Mouse (Mus musculus): Measurements from ENCODE around the gene Rnf220. TPM values are rescaled to one million over a fixed set of nuclear protein-coding genes. Genes with fewer than 3 reads are reported as not detected.

Rnf220 gene
- polyA plus RNA-seq, 1 experiment from 2014 or later, result 140 TPM

DNA sequence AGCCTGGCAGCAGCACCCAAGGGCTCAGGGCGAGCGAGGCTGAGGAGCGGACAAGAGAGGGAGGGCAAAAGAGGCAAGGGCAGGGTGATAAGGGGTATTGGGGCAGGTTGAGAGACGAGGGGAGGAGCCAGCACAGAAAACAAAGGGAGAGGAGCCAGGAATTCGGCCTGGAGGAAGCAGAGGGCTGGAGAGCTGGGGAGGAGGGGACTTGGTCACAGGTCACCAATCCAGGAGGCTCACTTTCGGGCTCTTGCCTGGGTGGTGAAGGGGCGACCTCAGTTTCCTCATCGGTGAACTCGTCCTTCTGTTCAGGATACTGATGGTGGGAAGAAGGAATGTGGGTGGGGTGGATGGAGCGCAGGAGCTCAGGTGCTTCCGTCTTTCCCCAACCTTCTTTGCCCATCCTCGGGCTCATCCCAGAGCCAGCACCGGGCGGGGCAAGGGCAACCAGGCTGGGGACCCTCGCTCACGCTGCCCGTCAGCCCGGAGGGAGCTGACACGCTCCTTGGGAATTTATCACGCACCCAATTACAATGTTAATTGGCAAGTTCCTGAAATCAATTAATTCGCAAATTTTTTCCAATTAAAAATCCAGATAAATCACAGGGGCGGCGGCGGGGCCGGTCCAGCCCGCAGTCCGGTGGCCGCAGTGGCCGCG lies 193.1 kb downstream of the Rnf220 start:
- no peaks in the 10 kb centered on the region for H3K36me3 ChIP-seq (replicated peaks)
- peaks cover 21% of the 10 kb centered on the region for H3K4me1 ChIP-seq
- no peak; the same call in 1 of the 2 replicates for ATAC-seq (replicated peaks)
- peak overlapping the region; percentile 40; the same call in 1 of the 2 replicates for H3K9ac ChIP-seq
- peak overlapping the region; percentile 40 for H3K4me3 ChIP-seq
- H3K27me3 ChIP-seq (replicated peaks), result peaks cover 51% of the 10 kb centered on the region
- 14% methylated on average over 30 of the region's 30 CpGs for WGBS
- H3K4me2 ChIP-seq, result peak overlapping the region; percentile 67
- H3K9me3 ChIP-seq, result no peaks in the 10 kb centered on the region
- H3K27ac ChIP-seq, result no peak overlapping the region

DNA sequence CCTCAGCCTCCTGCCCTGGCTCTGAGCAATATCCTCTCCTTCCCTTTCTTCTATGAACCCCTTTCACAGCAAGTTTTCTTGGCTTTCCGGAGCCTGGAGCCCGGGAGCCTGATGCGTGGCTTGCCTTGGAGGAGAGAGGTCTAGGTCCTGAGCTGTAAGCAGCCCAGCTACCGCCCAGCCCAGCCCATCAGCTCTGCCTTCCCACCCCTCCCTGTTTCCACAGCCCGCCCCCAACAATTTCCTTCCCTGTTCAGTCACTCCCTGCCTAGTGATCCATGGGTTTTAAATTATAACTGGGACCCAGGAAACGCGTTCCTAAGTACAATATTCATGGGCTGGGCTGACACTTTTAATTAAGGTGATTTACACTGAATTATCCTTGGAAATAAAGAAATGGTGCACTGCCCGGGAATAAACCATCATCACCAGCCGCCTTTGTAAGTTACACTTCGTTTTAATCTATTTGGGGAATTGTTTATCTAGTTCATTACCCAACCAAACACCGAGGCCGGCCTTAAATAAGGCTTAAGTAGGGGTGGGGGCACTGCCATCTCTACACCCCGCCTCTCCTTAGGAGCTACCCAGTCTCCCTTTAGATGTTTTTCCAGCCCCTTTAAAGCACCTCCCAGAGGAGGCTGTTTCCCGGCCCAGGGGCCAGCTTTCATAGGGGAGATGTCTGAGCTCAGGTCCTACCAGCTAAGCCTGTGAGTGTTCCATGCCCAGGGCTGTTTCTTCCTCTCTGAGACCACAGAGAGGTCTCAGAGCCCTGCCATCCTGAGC lies 194.6 kb downstream of the Rnf220 start:
- no peak for ATAC-seq (replicated peaks)
- H3K4me1 ChIP-seq, result peaks cover 21% of the 10 kb centered on the region
- no peaks in the 10 kb centered on the region for H3K36me3 ChIP-seq (replicated peaks)
- WGBS, result 38% methylated on average over 14 of the region's 14 CpGs
- H3K9me3 ChIP-seq, result no peaks in the 10 kb centered on the region
- no peak overlapping the region for H3K4me3 ChIP-seq
- no peak overlapping the region for H3K27ac ChIP-seq
- H3K27me3 ChIP-seq (replicated peaks), result peaks cover 54% of the 10 kb centered on the region
- H3K9ac ChIP-seq, result no peak overlapping the region
- H3K4me2 ChIP-seq, result no peak overlapping the region

DNA sequence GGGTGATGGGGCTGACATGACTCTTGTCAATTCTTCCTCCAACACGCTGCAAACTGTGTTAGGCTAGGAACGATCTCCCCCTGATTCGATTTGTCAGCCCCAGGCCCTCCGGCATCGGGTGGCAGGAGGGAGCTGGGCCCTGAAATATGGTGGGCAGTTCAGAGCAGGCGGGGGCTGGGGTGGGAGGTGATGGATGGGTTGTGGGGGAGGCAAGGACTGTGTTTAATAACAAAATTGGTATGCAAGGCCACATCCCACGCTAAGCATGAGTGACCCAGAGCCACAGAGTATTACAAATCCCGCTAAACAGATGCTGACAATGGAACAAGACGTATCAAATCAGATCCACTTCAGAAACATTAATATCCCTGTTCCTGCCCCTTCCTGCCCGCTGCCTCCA lies 196.9 kb downstream of the Rnf220 start:
- no peak overlapping the region for H3K27ac ChIP-seq
- H3K4me3 ChIP-seq, result no peak overlapping the region
- ATAC-seq (replicated peaks), result no peak
- H3K9me3 ChIP-seq, result no peaks in the 10 kb centered on the region
- H3K4me1 ChIP-seq, result peaks cover 25% of the 10 kb centered on the region
- H3K27me3 ChIP-seq (replicated peaks), result peaks cover 44% of the 10 kb centered on the region
- H3K36me3 ChIP-seq (replicated peaks), result no peaks in the 10 kb centered on the region
- no peak overlapping the region for H3K9ac ChIP-seq
- H3K4me2 ChIP-seq, result no peak overlapping the region
- WGBS, result 65% methylated on average over 10 of the region's 10 CpGs

DNA sequence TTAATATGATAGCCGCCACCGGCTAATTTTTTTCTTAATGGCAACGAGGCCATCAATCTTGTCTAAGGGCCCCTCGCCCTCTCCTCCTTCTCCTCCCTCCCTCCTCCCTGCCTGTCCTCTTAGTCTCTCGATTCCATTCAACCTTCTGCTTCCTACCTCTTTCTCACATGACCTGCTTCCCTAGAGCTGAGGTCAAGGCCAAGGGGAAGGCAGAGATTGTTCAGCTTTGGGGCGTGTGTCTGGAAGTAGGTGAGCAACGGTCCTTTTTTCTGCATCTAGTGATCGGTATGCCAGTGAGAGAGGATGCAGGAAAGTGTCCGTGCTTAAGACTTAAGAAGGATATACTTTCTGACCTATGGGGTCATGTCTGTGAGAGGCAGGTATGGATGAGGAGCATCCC lies 199.0 kb downstream of the Rnf220 start:
- Histone ChIP-seq H3K27me3 (replicated peaks) (peaks cover 26% of the 10 kb centered on the region), H3K4me3 (no peak overlapping the region), H3K36me3 (replicated peaks) (no peaks in the 10 kb centered on the region), H3K4me1 (peaks cover 13% of the 10 kb centered on the region), H3K27ac (no peak overlapping the region), H3K9ac (no peak overlapping the region), H3K4me2 (no peak overlapping the region), H3K9me3 (no peaks in the 10 kb centered on the region)
- ATAC-seq (replicated peaks), result no peak
- 80% methylated on average over 9 of the region's 9 CpGs for WGBS

DNA sequence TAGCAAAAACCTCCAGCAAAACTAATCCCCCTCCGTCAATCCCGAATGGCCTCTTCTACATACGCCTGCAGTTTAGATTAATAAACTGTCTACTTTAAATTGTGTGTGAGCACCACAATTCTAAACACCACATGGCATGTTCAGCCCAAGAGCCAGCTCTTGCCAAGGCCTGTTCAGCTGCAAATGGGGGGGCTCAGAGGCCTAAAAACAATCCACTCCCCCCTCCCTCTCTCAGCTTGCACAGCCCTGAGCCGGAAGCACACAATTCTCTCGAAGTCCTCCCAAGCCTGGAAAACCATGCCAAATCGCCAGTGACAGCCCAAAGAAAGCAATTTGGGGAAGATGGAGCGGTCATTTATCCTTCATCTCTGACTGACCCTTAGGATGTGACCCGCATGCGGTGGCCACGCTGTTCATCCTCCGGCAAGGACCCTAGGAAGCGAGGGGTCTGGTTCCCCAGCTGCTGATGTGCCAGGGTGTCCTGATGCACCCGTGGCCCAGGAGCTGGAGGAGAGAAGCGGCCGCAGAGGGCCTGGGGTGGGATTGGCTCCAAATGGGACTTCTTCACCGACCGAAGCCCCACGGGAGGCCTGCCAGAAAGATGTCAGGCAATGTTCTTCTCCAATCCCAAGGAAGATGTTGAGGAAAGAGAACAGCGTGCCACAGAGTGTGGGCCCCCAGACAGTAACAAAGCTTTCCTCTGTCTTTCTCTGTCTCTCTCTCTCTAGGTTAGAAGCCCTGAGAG lies 199.8 kb downstream of the Rnf220 start:
- Histone ChIP-seq H3K9ac (no peak overlapping the region), H3K36me3 (replicated peaks) (no peaks in the 10 kb centered on the region), H3K27me3 (replicated peaks) (peaks cover 18% of the 10 kb centered on the region), H3K27ac (no peak overlapping the region), H3K4me2 (no peak overlapping the region), H3K4me3 (no peak overlapping the region), H3K4me1 (peaks cover 7% of the 10 kb centered on the region; the same call in 1 of the 2 replicates), H3K9me3 (no peaks in the 10 kb centered on the region)
- WGBS, result 59% methylated on average over 19 of the region's 19 CpGs
- ATAC-seq (replicated peaks), result no peak

DNA sequence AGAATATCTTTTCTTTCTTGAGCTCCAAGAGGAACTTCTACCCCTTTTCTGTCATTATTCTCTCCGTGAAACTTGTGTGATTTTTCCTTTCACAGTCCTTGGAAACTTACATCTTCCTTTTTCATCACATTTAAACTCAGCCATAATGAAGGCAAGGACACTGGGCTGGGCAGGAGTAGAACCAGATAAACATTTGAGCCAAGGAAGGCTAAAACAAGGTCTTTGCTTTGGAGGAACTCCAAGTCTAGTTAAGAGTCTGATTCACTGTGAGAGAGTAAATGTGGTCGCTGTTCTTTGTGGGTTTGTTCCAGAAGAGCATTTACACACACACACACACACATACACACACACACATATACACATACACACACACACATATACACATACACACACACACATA lies 205.2 kb downstream of the Rnf220 start:
- H3K27ac ChIP-seq, result no peak overlapping the region
- no peak overlapping the region for H3K4me3 ChIP-seq
- H3K4me1 ChIP-seq, result peaks cover 28% of the 10 kb centered on the region
- WGBS, result 87% methylated on average over 2 of the region's 2 CpGs
- H3K36me3 ChIP-seq (replicated peaks), result no peaks in the 10 kb centered on the region
- H3K9me3 ChIP-seq, result no peaks in the 10 kb centered on the region
- no peaks in the 10 kb centered on the region for H3K27me3 ChIP-seq (replicated peaks)
- no peak overlapping the region for H3K4me2 ChIP-seq
- ATAC-seq (replicated peaks), result no peak
- no peak overlapping the region for H3K9ac ChIP-seq

DNA sequence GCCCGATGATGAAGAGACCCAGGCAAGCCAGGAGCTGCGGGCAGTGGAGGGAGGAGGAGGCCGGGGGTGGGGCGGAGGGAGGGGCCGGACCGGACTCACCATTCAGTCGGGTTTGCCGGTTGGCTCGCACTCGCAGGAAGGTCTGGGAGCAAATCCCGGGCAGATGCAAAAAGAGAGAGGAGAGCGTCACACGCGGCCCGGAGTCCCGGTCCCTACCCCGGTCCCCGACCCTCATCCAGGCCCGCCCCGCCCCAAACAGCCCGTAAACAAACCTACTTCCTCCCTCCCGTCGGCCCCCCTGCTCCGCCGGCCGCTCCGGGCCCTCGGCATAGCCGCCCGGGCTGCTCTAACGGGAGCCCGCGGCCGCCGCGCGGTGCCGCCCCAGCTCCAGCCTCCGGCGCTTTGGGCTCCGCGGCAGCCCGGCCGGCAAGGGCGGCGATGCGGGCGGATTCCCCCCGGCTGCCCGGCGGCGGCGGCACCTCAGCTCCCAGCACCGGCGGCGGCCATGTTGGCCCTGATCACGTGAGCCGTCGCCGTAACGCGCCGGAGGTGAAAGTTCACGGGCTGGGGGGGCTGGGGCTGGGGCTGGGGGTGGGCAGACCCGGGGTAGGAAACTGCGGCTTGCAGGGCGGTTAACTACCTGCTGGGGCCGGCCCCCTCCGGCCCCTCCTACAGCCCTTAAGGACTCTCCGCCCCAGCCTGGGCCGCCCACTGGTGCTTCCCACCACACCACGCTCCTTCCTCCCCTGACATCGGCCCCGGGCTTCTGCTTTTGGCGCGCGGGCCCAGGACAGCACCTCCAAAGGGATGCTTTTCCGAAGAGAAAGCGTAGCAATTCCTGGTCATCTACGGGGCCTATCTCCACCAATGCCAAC lies 207.7 kb downstream of the Rnf220 start:
- Histone ChIP-seq H3K4me3 (peak overlapping the region; percentile 80), H3K27ac (peak overlapping the region; percentile 88), H3K9me3 (no peaks in the 10 kb centered on the region), H3K4me2 (peak overlapping the region; percentile 66), H3K9ac (peak overlapping the region; percentile 70), H3K4me1 (peaks cover 52% of the 10 kb centered on the region), H3K27me3 (replicated peaks) (no peaks in the 10 kb centered on the region), H3K36me3 (replicated peaks) (peaks cover 8% of the 10 kb centered on the region)
- ATAC-seq (replicated peaks), result peak; percentile 84
- under 1% methylated on average over 72 of the region's 80 CpGs for WGBS

DNA sequence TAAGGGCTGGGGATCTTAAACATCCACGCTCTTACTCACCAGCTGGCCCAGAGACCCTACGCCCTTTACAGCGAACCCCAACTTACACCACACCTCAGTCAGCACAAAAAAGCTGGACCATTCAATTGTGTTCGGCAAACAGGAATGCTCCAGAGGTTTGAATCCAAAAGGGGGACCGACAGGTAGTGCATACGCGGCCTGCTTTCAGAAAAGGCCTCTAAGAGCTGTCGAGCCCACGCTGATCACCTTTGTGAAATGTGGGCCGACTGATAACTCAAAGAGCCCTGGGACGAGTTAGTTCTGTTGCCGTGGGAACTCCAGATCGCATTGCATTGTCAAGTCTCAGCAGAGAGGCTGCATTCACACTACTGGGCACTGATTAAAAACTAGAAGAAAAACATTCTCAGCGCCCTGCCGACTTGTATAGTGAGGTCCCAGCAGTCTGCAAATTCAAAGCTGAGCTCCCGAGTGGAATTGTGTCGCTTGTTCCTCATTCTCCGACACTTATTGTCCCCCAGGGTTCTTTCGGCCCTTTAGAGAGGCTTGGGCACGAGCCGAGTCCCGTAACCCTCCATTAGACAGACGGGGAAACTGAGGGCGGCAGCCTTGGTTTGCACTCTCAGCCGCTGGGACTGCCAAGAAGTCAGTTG lies 208.4 kb downstream of the Rnf220 start:
- no peaks in the 10 kb centered on the region for H3K9me3 ChIP-seq
- peaks cover 60% of the 10 kb centered on the region for H3K4me1 ChIP-seq
- ATAC-seq (replicated peaks), result peak; percentile 16
- peak overlapping the region; percentile 80 for H3K4me3 ChIP-seq
- peak overlapping the region; percentile 88 for H3K27ac ChIP-seq
- peak overlapping the region; percentile 66 for H3K4me2 ChIP-seq
- peak overlapping the region; percentile 70 for H3K9ac ChIP-seq
- WGBS, result 18% methylated on average over 25 of the region's 25 CpGs
- peaks cover 8% of the 10 kb centered on the region for H3K36me3 ChIP-seq (replicated peaks)
- H3K27me3 ChIP-seq (replicated peaks), result no peaks in the 10 kb centered on the region

DNA sequence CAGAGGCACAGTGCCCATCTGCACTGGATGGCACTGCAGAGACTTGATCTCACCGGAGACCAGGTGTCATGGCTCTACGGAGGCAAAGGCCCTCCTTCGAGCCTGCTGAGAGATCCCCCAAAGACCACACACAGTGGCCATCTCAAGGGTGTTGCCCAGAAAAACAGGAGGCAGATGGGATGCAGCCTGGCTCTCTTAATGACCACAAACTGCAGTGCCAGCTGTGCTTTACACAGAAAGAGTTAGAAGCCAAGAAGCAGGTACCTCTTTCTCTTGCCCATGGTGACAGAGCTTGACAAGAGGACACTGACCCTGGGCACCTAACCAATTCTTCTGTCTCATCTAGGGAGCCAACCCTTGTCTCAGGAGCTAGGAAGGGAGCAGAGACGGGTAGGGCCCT lies 212.5 kb downstream of the Rnf220 start:
- H3K9me3 ChIP-seq, result no peaks in the 10 kb centered on the region
- H3K4me3 ChIP-seq, result no peak overlapping the region
- no peak for ATAC-seq (replicated peaks)
- peak overlapping the region; percentile 64 for H3K27ac ChIP-seq
- 0 out of 2 replicates have a peak, but pooled peaks cover 3% of the 10 kb centered on the region for H3K27me3 ChIP-seq (replicated peaks)
- peaks cover 73% of the 10 kb centered on the region for H3K4me1 ChIP-seq
- H3K36me3 ChIP-seq (replicated peaks), result peaks cover 8% of the 10 kb centered on the region
- WGBS, result 25% methylated on average over 4 of the region's 4 CpGs
- H3K4me2 ChIP-seq, result no peak overlapping the region
- H3K9ac ChIP-seq, result peak overlapping the region; percentile 4; the same call in 1 of the 2 replicates

DNA sequence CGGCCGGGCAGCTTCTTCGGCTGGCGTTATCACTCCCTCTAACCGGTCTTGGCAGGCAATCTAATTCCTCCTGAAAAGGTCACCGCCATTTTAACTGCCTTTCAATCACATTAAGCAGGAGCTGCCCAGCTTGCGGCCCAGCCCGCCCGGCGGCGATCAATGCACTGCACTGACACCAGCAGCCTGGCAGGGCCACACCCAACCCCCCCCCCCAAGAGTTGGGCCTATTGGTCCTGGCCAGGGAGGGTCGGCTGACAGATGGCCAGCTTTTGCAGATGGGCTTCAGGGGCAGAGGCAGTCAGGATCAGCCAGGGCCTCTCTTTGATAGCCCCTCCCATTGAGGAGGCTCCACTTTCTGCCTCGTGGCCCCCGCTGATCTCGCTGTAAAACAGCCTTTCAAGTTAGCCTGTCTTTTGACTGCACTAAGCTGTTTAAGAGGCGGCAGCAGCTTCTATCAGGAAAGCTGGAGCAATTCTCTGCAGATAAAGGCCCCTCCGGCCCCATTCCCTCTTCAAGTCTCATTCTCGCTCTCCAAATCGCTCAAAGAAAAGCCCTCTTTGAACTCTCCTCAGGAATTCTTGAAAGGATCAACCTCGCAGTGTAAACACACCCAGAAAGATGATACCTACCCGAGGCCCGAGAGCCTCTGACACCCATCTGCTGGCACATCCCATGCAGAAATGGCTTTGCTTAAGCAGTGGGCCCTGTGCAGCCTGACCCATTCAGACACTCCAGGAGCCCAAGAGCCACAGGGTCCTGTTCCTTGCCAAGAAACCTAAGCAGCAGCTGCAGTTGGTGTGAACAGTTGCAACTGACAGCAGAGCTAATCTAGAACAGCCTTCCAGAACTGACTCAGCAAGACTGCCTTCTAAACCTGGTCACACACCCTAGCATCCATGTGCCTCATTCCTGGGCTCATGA lies 213.3 kb downstream of the Rnf220 start:
- H3K27me3 ChIP-seq (replicated peaks), result 0 out of 2 replicates have a peak, but pooled peaks cover 3% of the 10 kb centered on the region
- H3K4me3 ChIP-seq, result no peak overlapping the region
- peak overlapping the region; percentile 64 for H3K27ac ChIP-seq
- H3K4me2 ChIP-seq, result peak overlapping the region; percentile 17; the same call in 1 of the 2 replicates
- H3K9ac ChIP-seq, result peak overlapping the region; percentile 3; the same call in 1 of the 2 replicates
- peaks cover 77% of the 10 kb centered on the region for H3K4me1 ChIP-seq
- peak; percentile 55 for ATAC-seq (replicated peaks)
- no peaks in the 10 kb centered on the region for H3K9me3 ChIP-seq
- H3K36me3 ChIP-seq (replicated peaks), result peaks cover 8% of the 10 kb centered on the region
- WGBS, result 7% methylated on average over 22 of the region's 22 CpGs
